Mouse (Mus musculus) CH12.LX (cell line): ENCODE results near the gene Ppp1r37. TPM values are rescaled to one million over a fixed set of nuclear protein-coding genes. Genes with fewer than 3 reads are reported as not detected.
A peak's percentile ranks its signal among the peaks of the same experiment; 100 is the strongest.

Experiments used
- DNase-seq: peaks from one replicate; pipeline ENCODE4 v3.0.0-alpha.2; 2013; ENCODE audit errors: extremely low read depth
- H3K27ac ChIP-seq: 2 replicates; pipeline ENCODE4 v1.5.1; 2012; ENCODE audit warnings: low read depth, mild to moderate bottlenecking, control low read depth, moderate library complexity; ENCODE audit not compliant: insufficient read depth
- H3K27me3 ChIP-seq: replicated peaks from 2 replicates; pipeline ENCODE3; 2012; ENCODE audit warnings: inconsistent platforms
- H3K36me3 ChIP-seq, 2 experiments: replicated peaks in 1 of 2; 2 replicates each; pipeline versions ENCODE3 to v1.6.1; 2012; ENCODE audit warnings: inconsistent platforms in 1 of 2, low read length in 1 of 2, mild to moderate bottlenecking in 1 of 2, mixed read lengths in 1 of 2, moderate library complexity in 1 of 2; ENCODE audit not compliant: control insufficient read depth in 1 of 2, insufficient read depth in 1 of 2
- H3K4me1 ChIP-seq, 2 experiments: 2 replicates each; pipeline ENCODE4 v1.6.1; 2012; ENCODE audit warnings: inconsistent platforms in 1 of 2, moderate library complexity in 1 of 2; ENCODE audit not compliant: insufficient read depth in 2 of 2, control insufficient read depth in 1 of 2
- H3K4me2 ChIP-seq: 2 replicates; pipeline ENCODE4 v1.6.1; 2012; ENCODE audit warnings: low read depth, mild to moderate bottlenecking, control low read depth; ENCODE audit not compliant: poor library complexity, insufficient read depth, severe bottlenecking
- H3K4me3 ChIP-seq, 3 experiments: fragments of 150-350 bp in 1 of 3; sonication (generic) in 1 of 3; replicated peaks in 1 of 3; 2 replicates each; pipeline versions ENCODE3 to v1.5.1; 2011 to 2012; ENCODE audit warnings: low read depth in 2 of 3, low read length in 2 of 3, mild to moderate bottlenecking in 2 of 3, moderate library complexity in 2 of 3, control low read depth in 1 of 3, improper control_type of control experiment in 1 of 3, inconsistent platforms in 1 of 3, mixed read lengths in 1 of 3; ENCODE audit not compliant: poor library complexity in 1 of 3
- H3K79me2 ChIP-seq: replicated peaks from 2 replicates; pipeline ENCODE4 v1.6.1; 2012; ENCODE audit warnings: mild to moderate bottlenecking, moderate library complexity; ENCODE audit not compliant: control insufficient read depth, poor library complexity, insufficient read depth, severe bottlenecking; ENCODE audit errors: extremely low read depth
- H3K9ac ChIP-seq: 2 replicates; pipeline ENCODE4 v1.6.1; 2012; ENCODE audit warnings: low read depth, mild to moderate bottlenecking, control low read depth, moderate library complexity; ENCODE audit not compliant: insufficient read depth
- H3K9me3 ChIP-seq: replicated peaks from 2 replicates; pipeline ENCODE3; 2012; ENCODE audit warnings: low read length, inconsistent platforms, mixed read lengths
- BHLHE40 ChIP-seq: IDR thresholded peaks from 2 replicates; pipeline ENCODE4 v1.6.1; 2011; ENCODE audit warnings: mild to moderate bottlenecking, low read depth, low read length, improper control_type of control experiment
- CTCF ChIP-seq, 2 experiments: IDR thresholded peaks in 1 of 2; conservative IDR thresholded peaks in 1 of 2; 2 replicates each; pipeline ENCODE4 v1.5.1; 2011 to 2012; ENCODE audit warnings: low read depth in 2 of 2, low read length in 2 of 2, improper control_type of control experiment in 1 of 2, inconsistent platforms in 1 of 2, mild to moderate bottlenecking in 1 of 2, moderate library complexity in 1 of 2
- EP300 ChIP-seq: IDR thresholded peaks from 2 replicates; pipeline ENCODE4 v1.6.1; 2011; ENCODE audit warnings: low read length, improper control_type of control experiment
- JUN ChIP-seq: IDR thresholded peaks from 2 replicates; pipeline ENCODE4 v1.6.1; 2011; ENCODE audit warnings: low read depth, mild to moderate bottlenecking, low read length, improper control_type of control experiment, moderate library complexity; ENCODE audit not compliant: insufficient read depth
- MEF2A ChIP-seq: IDR thresholded peaks from 2 replicates; pipeline ENCODE4 v1.6.1; 2014; ENCODE audit warnings: low read depth, mild to moderate bottlenecking, inconsistent platforms, low read length, improper control_type of control experiment, borderline replicate concordance
- MYC ChIP-seq: IDR thresholded peaks from 2 replicates; pipeline ENCODE4 v1.6.1; 2011; ENCODE audit warnings: low read depth, mild to moderate bottlenecking, improper control_type of control experiment, low read length
- NRF1 ChIP-seq: IDR thresholded peaks from 2 replicates; pipeline ENCODE4 v1.6.1; 2014; ENCODE audit warnings: low read depth, mild to moderate bottlenecking, inconsistent platforms, low read length, improper control_type of control experiment, moderate library complexity
- PAX5 ChIP-seq: IDR thresholded peaks from 2 replicates; pipeline ENCODE4 v1.6.1; 2012; ENCODE audit warnings: low read length, inconsistent platforms, mixed read lengths
- SIN3A ChIP-seq: IDR thresholded peaks from 2 replicates; pipeline ENCODE4 v1.6.1; 2012; ENCODE audit warnings: low read length, improper control_type of control experiment, inconsistent platforms
- TBP ChIP-seq: conservative IDR thresholded peaks from 2 replicates; pipeline ENCODE4 v1.6.1; 2011; ENCODE audit warnings: low read depth, low read length, improper control_type of control experiment
- TCF12 ChIP-seq: IDR thresholded peaks from 2 replicates; pipeline ENCODE4 v1.6.1; 2014; ENCODE audit warnings: low read depth, mild to moderate bottlenecking, inconsistent platforms, low read length, improper control_type of control experiment
- ZMIZ1 ChIP-seq: IDR thresholded peaks from 2 replicates; pipeline ENCODE4 v1.6.1; 2012; ENCODE audit warnings: low read depth, mild to moderate bottlenecking, inconsistent platforms, low read length, improper control_type of control experiment
- dilution Hi-C: fragments of 300-500 bp; cut with MboI; formaldehyde crosslinking; loops from 2 replicates; pipeline ENCODE4 v1.14.3; 2020; ENCODE audit warnings: low sequenced_read_pairs; ENCODE audit not compliant: extremely low pct_unique_long_range_greater_than_20kb, extremely low pct_ligation_motif_present
- in situ Hi-C: fragments of 300-500 bp; cut with MboI; formaldehyde crosslinking; loops from 3 replicates; pipeline ENCODE4 v1.14.3; 2019; ENCODE audit warnings: low sequenced_read_pairs, low pct_ligation_motif_present, low pct_unique_long_range_greater_than_20kb, mixed read lengths
- polyA plus RNA-seq: library from polyadenylated mRNA; unstranded; fragments of >175 nt; gene quantifications from 2 replicates; pipeline ENCODE4 v1.2.1, GENCODE M21; 2012; ENCODE audit warnings: low read depth; ENCODE audit not compliant: insufficient read length
- total RNA-seq, 2 experiments: library from RNA; depleted of rRNA; stranded (reverse); fragments of 300-350 nt in 1 of 2; fragments of >200 nt in 1 of 2; gene quantifications; 2 replicates each; pipeline ENCODE4 v1.2.3; 2012 to 2014

Gene Ppp1r37
- 13.8 and 14.2 TPM in 2 replicates for total RNA-seq (2012; rRNA removed)
- total RNA-seq (2014; rRNA removed), result 7.3 and 7.7 TPM in 2 replicates
- polyA plus RNA-seq, result 15.7 and 16.5 TPM in 2 replicates

DNA sequence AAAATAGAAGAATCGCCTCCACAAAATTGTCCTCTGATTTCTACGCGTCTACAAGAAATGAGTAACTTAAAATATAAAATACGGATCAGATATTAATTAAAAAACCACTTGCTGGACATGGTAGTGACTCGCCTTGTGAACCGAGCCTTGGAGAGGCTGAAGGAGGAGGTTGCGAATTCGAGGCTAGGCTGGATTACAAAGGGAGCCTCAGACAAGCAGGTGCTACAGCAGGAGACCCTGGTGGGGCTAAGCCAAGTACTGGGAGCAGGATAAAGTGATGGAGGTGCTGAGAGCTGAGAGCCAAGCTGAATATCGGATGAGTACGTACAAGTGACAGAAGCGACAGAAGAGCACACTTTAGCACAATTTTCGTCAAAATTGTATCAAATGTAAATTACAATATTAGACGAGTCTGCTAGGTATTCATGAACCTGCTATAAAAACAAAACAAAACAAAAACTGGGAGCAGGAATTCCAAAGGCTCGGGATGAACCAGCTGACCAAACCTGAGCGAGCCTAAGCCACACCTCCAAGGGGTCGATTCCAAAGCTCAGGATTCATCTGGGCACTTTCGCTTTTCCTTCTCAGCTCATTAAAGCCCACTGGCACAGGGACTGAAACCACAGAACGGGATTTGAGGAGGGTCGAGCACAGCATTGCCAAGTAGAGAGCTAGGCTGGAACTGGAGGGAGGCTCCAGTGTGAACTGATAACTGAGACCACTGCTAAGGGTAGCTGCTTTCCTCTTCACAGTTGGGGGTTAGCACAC is at the start of gene Ppp1r37:
Ppp1r37 (minus strand) TSS at position 434 of the 768 bp plus-strand sequence.
- H3K27me3 ChIP-seq, result no peaks in the 10 kb centered on the region
- H3K27ac ChIP-seq, result peak within 1 kb of the TSS; percentile 69
- peaks cover 13% of the 10 kb centered on the region for H3K9me3 ChIP-seq
- no peak for DNase-seq
- in situ Hi-C loops, result loop anchor here (25.0 kb wide), 1 partner anchor 151 kb away; the partner anchor contains the start of genes Ckm and Klc3
- peak within 1 kb of the TSS; percentile 88 to 98 (median 91) for H3K4me3 ChIP-seq
- dilution Hi-C loops, result no loop called here
- peaks cover 8 to 41% of the 10 kb centered on the region in 2 experiments for H3K4me1 ChIP-seq
- H3K4me2 ChIP-seq, result peak within 1 kb of the TSS; percentile 58
- H3K36me3 ChIP-seq, result peaks cover 29 to 64% of the 10 kb centered on the region in 2 experiments
- H3K9ac ChIP-seq, result peak within 1 kb of the TSS; percentile 93
- peaks cover 39% of the 10 kb centered on the region for H3K79me2 ChIP-seq
- TF ChIP-seq TCF12 (no peak), SIN3A (no peak), EP300 (0 out of 2 replicates have a peak, but pooled peaks have one; percentile 14), NRF1 (no peak), PAX5 (no peak), JUN (no peak), CTCF (conservative IDR thresholded peaks at IDR 0.05 in 1 of 2, IDR thresholded peaks at IDR 0.05 in 1 of 2; ENCODE audit: low read depth in 2 of 2, low read length in 2 of 2) (no peak), MEF2A (no peak)

- DNase-seq, result no peak
- H3K27me3 ChIP-seq, result no peaks in the 10 kb centered on the region
- no peak overlapping the region for H3K27ac ChIP-seq
- H3K9ac ChIP-seq, result no peak overlapping the region
- in situ Hi-C loops (no loop called here), dilution Hi-C loops (no loop called here)
- TF ChIP-seq ZMIZ1 (no peak), MYC (no peak), TBP (no peak), CTCF (conservative IDR thresholded peaks at IDR 0.05 in 1 of 2, IDR thresholded peaks at IDR 0.05 in 1 of 2; ENCODE audit: low read depth in 2 of 2, low read length in 2 of 2) (peak in 1 of 2 experiments; percentile 20; a peak in 1 of 4 replicates), BHLHE40 (no peak)
- H3K79me2 ChIP-seq, result no peaks in the 10 kb centered on the region
- no peak overlapping the region for H3K4me2 ChIP-seq
- peaks cover 15% of the 10 kb centered on the region for H3K9me3 ChIP-seq
- H3K4me1 ChIP-seq, result peaks cover 5 to 29% of the 10 kb centered on the region in 2 experiments
- H3K4me3 ChIP-seq, result no peak overlapping the region
- H3K36me3 ChIP-seq, result peaks cover 80 to 93% of the 10 kb centered on the region in 2 experiments
These were observed 48.1 kb upstream of the Ppp1r37 start for GRCm38 (mm10) chr7:19610969-19611368.
